Mouse (Mus musculus) midbrain, embryonic 13.5 days (tissue): ENCODE measurements around the gene Rtraf. TPM values are rescaled to one million over a fixed set of nuclear protein-coding genes. Genes with fewer than 3 reads are reported as not detected.

Experiments
- ATAC-seq: fragments of 200-750 bp; cut with Nextera tagmentation; 2 replicates; pipeline ENCODE4 v1.8.0; 2017; ENCODE audit warnings: mild to moderate bottlenecking, moderate TSS enrichment, moderate library complexity
- H3K27ac ChIP-seq: fragments of 300-500 bp; sonication (generic); 2 replicates; pipeline ENCODE4 v1.5.1; 2015; ENCODE audit warnings: inconsistent platforms, mild to moderate bottlenecking, moderate library complexity
- H3K27me3 ChIP-seq: fragments of 300-500 bp; sonication (generic); 2 replicates; pipeline ENCODE4 v1.6.1; 2015; ENCODE audit warnings: mild to moderate bottlenecking, inconsistent platforms
- H3K36me3 ChIP-seq: fragments of 300-500 bp; sonication (generic); 2 replicates; pipeline ENCODE4 v1.6.1; 2015; ENCODE audit warnings: mild to moderate bottlenecking, inconsistent platforms
- H3K4me1 ChIP-seq: fragments of 300-500 bp; sonication (generic); replicated peaks from 2 replicates; pipeline ENCODE4 v1.6.1; 2015; ENCODE audit warnings: inconsistent platforms
- H3K4me2 ChIP-seq: fragments of 300-500 bp; sonication (generic); replicated peaks from 2 replicates; pipeline ENCODE4 v1.6.1; 2015; ENCODE audit warnings: moderate library complexity, mild to moderate bottlenecking, inconsistent platforms
- H3K4me3 ChIP-seq: fragments of 300-500 bp; sonication (generic); replicated peaks from 2 replicates; pipeline ENCODE4 v1.5.1; 2015; ENCODE audit warnings: mild to moderate bottlenecking, inconsistent platforms
- H3K9ac ChIP-seq: fragments of 300-500 bp; sonication (generic); replicated peaks from 2 replicates; pipeline ENCODE4 v1.6.1; 2015; ENCODE audit warnings: mild to moderate bottlenecking, inconsistent platforms
- H3K9me3 ChIP-seq: fragments of 300-500 bp; sonication (generic); 2 replicates; pipeline ENCODE4 v1.6.1; 2016; ENCODE audit warnings: mild to moderate bottlenecking, inconsistent platforms
- WGBS: fragments of 180-500 bp; shearing (Covaris S2); methylation state at CpG from one replicate; pipeline ENCODE4 v1.1.7; 2015; 5-methylcytosine and 5-hydroxymethylcytosine counted together
- polyA plus RNA-seq: library from polyadenylated mRNA; unstranded; fragments of >200 nt; fragmentation: Nextera tagmentation; extraction: Ambion mirVana; gene quantifications from 2 replicates; pipeline ENCODE4 v1.2.1, GENCODE M21; 2015

The Rtraf gene
- polyA plus RNA-seq, 1 experiment from 2014 or later = 210 TPM

DNA sequence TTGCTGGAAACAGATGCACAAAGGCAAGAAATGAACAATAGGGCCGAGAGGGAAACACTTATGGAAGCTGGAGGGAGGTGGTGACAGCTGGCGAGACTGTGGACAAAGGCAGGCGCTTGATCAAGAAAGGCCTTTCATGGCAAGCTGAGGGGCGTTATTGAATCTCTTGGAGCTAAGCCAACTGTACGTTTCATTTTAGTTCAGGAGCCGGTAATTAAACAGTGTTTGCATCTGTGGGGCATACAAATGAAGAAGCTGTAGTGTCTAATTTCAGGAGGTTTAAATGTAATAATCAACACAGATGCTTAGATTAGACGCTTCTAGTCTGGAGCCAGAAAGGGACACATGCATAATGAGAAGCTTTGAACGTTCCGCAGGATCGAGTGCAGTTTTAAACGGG, 1.9 kb upstream of the Rtraf start:
- ATAC-seq = peak; percentile 59
- Histone ChIP-seq H3K9ac (0 out of 2 replicates have a peak overlapping the region, but pooled peaks have one; percentile 1), H3K27me3 (peaks cover 4% of the 10 kb centered on the region; the same call in 1 of the 2 replicates), H3K27ac (peak overlapping the region; percentile 88), H3K9me3 (no peaks in the 10 kb centered on the region), H3K4me2 (peak overlapping the region; percentile 63), H3K4me1 (peaks cover 35% of the 10 kb centered on the region), H3K4me3 (no peak overlapping the region), H3K36me3 (peaks cover 12% of the 10 kb centered on the region)
- 17% methylated on average over 11 of the region's 11 CpGs for WGBS

DNA sequence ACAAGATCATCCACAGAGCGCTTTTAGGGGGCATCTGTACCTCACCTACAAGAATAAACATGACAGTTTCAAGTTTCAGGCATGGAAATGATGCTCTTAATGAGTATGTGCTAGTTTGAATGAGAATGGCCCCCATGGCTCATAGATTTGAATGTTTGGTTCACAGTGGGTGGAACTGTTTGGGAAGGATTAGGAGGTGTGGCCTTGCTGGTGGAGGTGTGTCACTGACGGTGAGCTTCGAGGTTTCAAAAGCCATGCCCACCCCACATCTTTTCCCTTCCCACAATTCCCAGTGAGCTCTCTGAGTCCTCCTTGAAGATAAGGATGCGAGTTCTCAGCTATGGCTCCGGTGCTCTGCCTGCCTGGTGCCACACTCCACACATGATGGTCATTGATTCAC, 1.9 kb downstream of the Rtraf start:
- H3K9ac ChIP-seq = no peak overlapping the region
- H3K27me3 ChIP-seq = no peaks in the 10 kb centered on the region
- peaks cover 38% of the 10 kb centered on the region for H3K4me1 ChIP-seq
- ATAC-seq = no peak
- H3K4me3 ChIP-seq = no peak overlapping the region
- peaks cover 24% of the 10 kb centered on the region for H3K36me3 ChIP-seq
- no peak overlapping the region for H3K4me2 ChIP-seq
- no peaks in the 10 kb centered on the region for H3K9me3 ChIP-seq
- 95% methylated on average over 5 of the region's 5 CpGs for whole genome bisulfite sequencing
- H3K27ac ChIP-seq = no peak overlapping the region

DNA sequence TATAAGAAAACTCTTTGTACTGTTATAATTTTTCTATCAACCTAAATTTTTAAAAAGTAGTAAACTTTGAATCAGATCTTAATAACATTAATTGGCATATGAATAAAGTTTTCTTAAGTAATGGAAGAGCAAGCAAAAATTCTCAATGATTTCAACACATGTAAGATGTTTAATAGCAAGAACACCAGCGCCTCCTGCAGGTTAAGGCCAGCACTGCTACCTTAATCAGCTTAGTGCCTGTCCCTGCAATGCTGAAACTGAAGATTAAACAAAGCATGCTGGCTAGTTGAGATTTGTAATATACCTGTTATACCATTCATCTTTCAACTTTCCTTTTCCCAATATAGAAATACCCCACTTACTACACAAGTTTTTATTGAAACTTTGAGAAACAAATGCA, 5.7 kb downstream of the Rtraf start:
- H3K4me1 ChIP-seq = peaks cover 10% of the 10 kb centered on the region
- 0 out of 2 replicates have a peak, but pooled peaks have one; percentile 11 for ATAC-seq
- H3K4me2 ChIP-seq = no peak overlapping the region
- 10% methylated on average over 1 of the region's 1 CpGs for WGBS
- no peaks in the 10 kb centered on the region for H3K27me3 ChIP-seq
- no peak overlapping the region for H3K4me3 ChIP-seq
- no peak overlapping the region for H3K27ac ChIP-seq
- H3K9me3 ChIP-seq = no peaks in the 10 kb centered on the region
- H3K36me3 ChIP-seq = peaks cover 59% of the 10 kb centered on the region
- no peak overlapping the region for H3K9ac ChIP-seq

DNA sequence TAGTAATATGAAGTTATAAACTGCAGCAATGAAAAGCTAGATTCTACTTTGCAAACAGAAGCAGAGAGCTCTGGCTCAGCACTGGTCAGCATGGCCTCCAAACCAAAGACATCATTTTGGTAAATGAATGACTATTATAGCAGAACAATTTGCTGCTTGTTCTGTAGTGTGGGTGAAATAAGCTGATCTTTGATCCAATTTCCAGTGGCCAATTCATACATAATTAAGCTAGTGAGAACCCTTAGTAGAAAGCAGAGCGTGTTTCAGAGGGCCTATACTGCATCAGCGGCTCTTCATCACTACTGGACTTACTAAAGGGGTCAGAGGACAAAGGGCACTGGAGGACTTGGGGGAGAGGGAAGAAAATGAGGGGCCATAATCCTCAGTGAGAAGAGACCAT, 10.6 kb downstream of the Rtraf start:
- H3K9ac ChIP-seq = no peak overlapping the region
- H3K4me3 ChIP-seq = no peak overlapping the region
- peaks cover 70% of the 10 kb centered on the region for H3K36me3 ChIP-seq
- H3K4me1 ChIP-seq = no peaks in the 10 kb centered on the region
- no peak for ATAC-seq
- H3K27me3 ChIP-seq = no peaks in the 10 kb centered on the region
- H3K4me2 ChIP-seq = no peak overlapping the region
- H3K9me3 ChIP-seq = no peaks in the 10 kb centered on the region
- H3K27ac ChIP-seq = no peak overlapping the region
- 89% methylated on average over 2 of the region's 2 CpGs for WGBS

DNA sequence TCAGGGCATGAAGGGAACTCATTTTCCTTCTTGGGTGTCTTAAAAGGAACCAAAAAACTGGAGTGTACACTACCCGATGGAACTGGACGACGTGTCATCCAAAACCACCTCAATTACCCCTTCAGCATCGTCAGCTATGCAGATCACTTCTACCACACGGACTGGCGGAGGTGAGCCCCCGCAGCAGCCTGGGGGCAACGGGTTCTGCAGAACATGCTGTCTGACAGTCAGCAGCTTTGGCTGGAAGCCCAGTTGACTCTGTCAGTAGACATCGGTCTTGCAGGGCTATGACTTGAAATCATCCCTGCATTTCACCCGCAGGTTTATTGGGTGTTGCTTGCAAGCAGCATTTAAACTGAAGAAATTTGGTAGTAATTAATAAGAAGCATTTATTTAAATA, 13.7 kb downstream of the Rtraf start:
- Histone ChIP-seq H3K4me2 (no peak overlapping the region), H3K36me3 (peaks cover 47% of the 10 kb centered on the region), H3K4me3 (no peak overlapping the region), H3K9me3 (no peaks in the 10 kb centered on the region), H3K9ac (no peak overlapping the region), H3K27me3 (no peaks in the 10 kb centered on the region), H3K27ac (no peak overlapping the region), H3K4me1 (no peaks in the 10 kb centered on the region)
- ATAC-seq = no peak
- WGBS = 77% methylated on average over 10 of the region's 10 CpGs

DNA sequence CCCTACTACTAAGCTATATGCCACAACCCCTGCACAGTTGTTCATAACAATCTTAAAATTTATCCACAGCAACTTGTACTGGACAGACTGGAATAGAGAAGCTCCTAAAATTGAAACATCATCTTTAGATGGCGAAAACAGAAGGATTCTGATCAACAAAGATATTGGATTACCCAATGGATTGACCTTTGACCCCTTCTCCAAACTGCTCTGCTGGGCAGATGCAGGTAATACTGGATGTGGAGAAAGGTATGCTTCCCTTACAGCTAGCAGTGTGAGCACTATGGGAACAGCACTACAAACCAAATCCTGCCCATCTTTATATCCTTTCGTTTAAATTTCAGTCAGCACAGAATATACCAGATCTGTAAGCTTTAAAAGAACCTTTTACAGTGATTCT, 15.8 kb downstream of the Rtraf start:
- H3K9me3 ChIP-seq = no peaks in the 10 kb centered on the region
- ATAC-seq = no peak
- 90% methylated on average over 2 of the region's 2 CpGs for WGBS
- H3K27ac ChIP-seq = no peak overlapping the region
- H3K4me1 ChIP-seq = 0 out of 2 replicates have a peak, but pooled peaks cover 2% of the 10 kb centered on the region
- no peak overlapping the region for H3K4me2 ChIP-seq
- no peak overlapping the region for H3K4me3 ChIP-seq
- peaks cover 28% of the 10 kb centered on the region for H3K36me3 ChIP-seq
- no peak overlapping the region for H3K9ac ChIP-seq
- H3K27me3 ChIP-seq = no peaks in the 10 kb centered on the region

DNA sequence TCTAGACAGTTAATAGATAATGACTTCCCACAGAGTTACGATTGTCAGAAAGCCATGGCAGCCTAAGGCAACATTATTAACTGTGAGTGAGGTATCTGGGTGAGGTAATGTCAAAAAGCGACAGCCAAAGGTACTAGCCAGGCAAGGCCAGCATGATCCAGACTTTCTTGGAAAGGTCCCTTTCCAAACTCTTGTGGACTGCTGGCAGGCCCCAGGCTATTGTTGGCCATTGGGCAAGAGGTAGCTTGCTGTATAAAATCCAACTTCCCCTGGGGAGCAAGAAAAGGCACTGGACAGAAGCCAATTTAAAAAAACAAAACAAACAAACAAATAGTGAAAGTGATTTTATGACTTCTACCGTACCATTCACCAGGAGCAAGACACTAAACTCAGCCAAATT, 16.3 kb downstream of the Rtraf start:
- H3K4me1 ChIP-seq = 0 out of 2 replicates have a peak, but pooled peaks cover 2% of the 10 kb centered on the region
- no peak overlapping the region for H3K4me3 ChIP-seq
- no peaks in the 10 kb centered on the region for H3K9me3 ChIP-seq
- H3K4me2 ChIP-seq = no peak overlapping the region
- no peak overlapping the region for H3K9ac ChIP-seq
- H3K36me3 ChIP-seq = peaks cover 23% of the 10 kb centered on the region
- 88% methylated on average over 3 of the region's 3 CpGs for WGBS
- H3K27me3 ChIP-seq = no peaks in the 10 kb centered on the region
- no peak overlapping the region for H3K27ac ChIP-seq
- no peak for ATAC-seq

DNA sequence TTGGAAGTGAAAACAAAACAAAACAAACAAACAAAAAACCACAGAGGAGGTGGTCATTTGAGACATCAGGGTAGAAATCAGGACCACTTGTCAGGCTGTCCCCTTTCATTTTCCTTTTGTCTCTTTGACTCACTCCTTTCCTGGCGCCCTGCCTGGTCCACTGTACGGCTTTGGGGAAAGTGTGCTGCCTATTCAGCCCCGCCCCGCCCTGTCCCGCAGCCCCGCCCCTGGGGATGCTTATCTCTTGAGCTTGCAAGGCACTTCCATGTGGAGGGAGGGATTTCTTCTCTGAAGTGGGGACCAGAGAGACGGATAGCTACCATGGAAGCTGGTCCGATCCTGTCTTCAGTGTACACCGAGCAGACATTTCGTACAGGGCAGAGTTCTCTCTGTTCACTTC, 20.0 kb downstream of the Rtraf start:
- Histone ChIP-seq H3K9ac (no peak overlapping the region), H3K27me3 (no peaks in the 10 kb centered on the region), H3K4me1 (0 out of 2 replicates have a peak, but pooled peaks cover 2% of the 10 kb centered on the region), H3K4me3 (no peak overlapping the region), H3K4me2 (no peak overlapping the region), H3K36me3 (no peaks in the 10 kb centered on the region), H3K27ac (no peak overlapping the region), H3K9me3 (no peaks in the 10 kb centered on the region)
- no peak for ATAC-seq
- WGBS = 41% methylated on average over 10 of the region's 10 CpGs

DNA sequence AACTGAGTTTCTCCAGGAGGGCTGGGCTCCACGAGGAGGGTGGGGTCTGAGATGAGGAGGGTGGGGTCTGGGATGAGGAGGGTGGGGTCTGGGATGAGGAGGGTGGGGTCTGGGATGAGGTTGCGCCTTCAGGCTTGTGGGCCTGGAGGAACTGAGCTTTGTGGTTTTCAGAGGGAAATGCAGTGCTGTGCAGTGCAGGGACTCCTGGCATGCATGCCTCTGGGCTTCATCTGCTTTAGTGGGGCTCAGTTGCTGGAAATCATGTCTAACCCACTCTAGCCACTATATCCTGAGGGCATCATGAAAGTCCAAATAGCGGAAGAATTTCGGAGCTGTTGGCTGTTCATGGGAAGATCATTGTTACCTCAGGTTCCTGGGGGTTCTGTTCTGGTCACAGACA, 20.4 kb downstream of the Rtraf start:
- peak; percentile 56; the same call in 1 of the 2 replicates for ATAC-seq
- Histone ChIP-seq H3K27ac (no peak overlapping the region), H3K4me2 (no peak overlapping the region), H3K36me3 (no peaks in the 10 kb centered on the region), H3K4me3 (no peak overlapping the region), H3K9me3 (no peaks in the 10 kb centered on the region), H3K9ac (no peak overlapping the region), H3K27me3 (no peaks in the 10 kb centered on the region), H3K4me1 (0 out of 2 replicates have a peak, but pooled peaks cover 2% of the 10 kb centered on the region)
- WGBS = 66% methylated on average over 4 of the region's 4 CpGs

DNA sequence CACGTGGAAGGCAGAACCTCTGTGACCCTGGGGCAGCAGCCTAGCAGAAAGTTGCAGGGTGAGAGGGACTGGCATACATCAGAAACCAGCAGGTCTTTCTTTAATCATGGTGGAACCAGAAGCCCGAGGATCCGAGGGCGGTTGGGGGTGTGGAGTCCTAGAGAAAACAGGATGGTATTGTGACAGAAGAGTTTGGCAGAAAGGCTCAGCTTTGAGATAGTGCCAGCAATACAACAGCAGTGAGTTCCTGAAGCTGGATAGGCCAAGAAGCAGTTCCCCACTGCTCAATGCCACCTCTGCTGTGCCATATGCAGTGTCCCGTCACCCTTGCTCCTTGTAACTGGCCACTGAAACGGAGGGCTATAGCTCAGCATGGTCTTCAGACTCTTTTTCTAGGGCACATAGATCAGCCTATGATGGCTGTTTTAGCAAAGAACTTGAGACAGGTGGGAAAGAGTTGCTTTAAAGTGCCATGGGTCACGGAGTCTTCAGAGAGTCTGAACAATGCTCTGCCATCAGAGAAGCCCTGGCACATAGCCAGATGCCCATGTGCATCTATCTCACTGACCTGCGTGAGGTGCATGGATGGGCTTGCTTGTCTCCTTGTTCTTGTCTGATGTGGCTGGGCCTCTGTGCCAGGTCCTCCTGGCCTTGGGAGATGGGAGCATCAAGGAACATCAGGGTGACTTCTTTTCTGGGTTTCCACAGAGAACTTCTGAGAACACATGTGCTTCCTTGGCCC, 22.0 kb downstream of the Rtraf start:
- WGBS = 87% methylated on average over 8 of the region's 8 CpGs
- Histone ChIP-seq H3K27ac (no peak overlapping the region), H3K9ac (no peak overlapping the region), H3K4me1 (0 out of 2 replicates have a peak, but pooled peaks cover 2% of the 10 kb centered on the region), H3K27me3 (no peaks in the 10 kb centered on the region), H3K9me3 (no peaks in the 10 kb centered on the region), H3K4me2 (no peak overlapping the region), H3K4me3 (no peak overlapping the region), H3K36me3 (no peaks in the 10 kb centered on the region)
- ATAC-seq = no peak

DNA sequence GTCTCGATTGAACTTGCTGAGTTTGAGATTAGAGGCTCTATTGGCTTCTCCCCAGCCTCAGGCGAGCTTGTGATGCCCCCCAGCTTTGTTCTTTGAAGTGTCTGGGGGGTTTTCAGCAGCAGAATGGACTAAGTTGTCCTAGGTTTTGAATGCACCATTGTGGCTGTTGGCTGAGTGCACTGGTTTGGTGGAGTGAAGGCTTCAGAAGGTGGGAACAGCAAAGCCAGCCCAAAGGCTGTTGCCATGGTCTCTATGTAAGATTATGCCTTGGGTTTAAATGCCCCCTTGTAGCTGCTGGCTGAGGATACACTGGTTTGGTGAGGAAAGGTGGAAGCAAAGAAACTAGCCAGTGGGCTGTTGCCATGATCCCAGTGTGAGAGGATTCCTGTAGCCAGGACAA, 23.1 kb downstream of the Rtraf start:
- no peak for ATAC-seq
- Histone ChIP-seq H3K4me2 (no peak overlapping the region), H3K36me3 (no peaks in the 10 kb centered on the region), H3K27ac (no peak overlapping the region), H3K9ac (no peak overlapping the region), H3K4me1 (0 out of 2 replicates have a peak, but pooled peaks cover 2% of the 10 kb centered on the region), H3K9me3 (no peaks in the 10 kb centered on the region), H3K4me3 (no peak overlapping the region), H3K27me3 (no peaks in the 10 kb centered on the region)
- WGBS = 65% methylated on average over 2 of the region's 2 CpGs

DNA sequence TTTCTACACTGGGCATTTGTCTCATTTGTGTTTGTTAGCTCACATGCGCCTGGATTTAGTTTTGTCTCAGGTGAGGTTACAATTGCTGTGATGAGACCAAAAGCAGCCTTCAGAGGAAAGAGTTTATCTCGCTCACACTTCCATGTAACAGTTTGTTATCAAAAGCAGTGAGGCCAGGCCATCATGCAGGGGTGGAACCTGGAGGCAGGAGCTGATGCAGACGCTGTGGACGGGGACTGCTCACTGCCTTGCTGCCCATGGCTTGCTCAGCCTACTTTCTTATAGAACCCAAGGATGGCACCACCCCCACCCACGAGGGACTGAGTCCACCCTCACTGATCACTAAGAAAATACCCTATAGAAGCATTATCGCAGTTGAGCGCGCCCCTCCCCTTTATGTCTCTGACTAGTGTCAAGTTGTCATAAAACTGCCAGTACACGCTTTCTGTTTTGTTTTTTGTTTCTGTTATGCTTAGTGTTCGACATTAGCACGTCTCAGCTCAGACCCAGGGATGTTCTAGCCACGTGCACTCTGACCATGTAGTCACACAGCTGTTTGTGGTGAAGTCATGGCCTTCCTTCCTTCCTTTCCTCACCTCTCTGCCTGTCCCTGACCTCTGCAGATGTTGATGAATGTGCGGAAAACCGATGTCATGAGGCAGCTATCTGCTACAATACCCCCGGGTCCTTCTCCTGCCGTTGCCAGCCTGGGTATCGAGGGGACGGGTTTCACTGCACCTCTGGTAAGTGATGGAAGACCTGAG, 26.9 kb downstream of the Rtraf start:
- no peak for ATAC-seq
- H3K4me3 ChIP-seq = no peak overlapping the region
- WGBS = 92% methylated on average over 18 of the region's 18 CpGs

More for the DNA sequence above, 26.9 kb downstream of the Rtraf start:
- H3K27ac ChIP-seq = no peak overlapping the region
- H3K4me2 ChIP-seq = no peak overlapping the region
- no peaks in the 10 kb centered on the region for H3K36me3 ChIP-seq
- no peaks in the 10 kb centered on the region for H3K4me1 ChIP-seq
- no peaks in the 10 kb centered on the region for H3K9me3 ChIP-seq
- no peaks in the 10 kb centered on the region for H3K27me3 ChIP-seq
- no peak overlapping the region for H3K9ac ChIP-seq
